Mouse (Mus musculus) colon, adult 2 months (tissue): ENCODE results near the gene Usp6nl. TPM values are rescaled to one million over a fixed set of nuclear protein-coding genes. Genes with fewer than 3 reads are reported as not detected.

Source experiments
- polyA plus RNA-seq: library from polyadenylated mRNA; depleted of rRNA; stranded (reverse); fragments of >200 nt; gene quantifications from 2 replicates; pipeline ENCODE4 v1.2.3, GENCODE M21; 2012; rRNA removed

Gene Usp6nl
- polyA plus RNA-seq: 5.7 and 5.9 TPM in 2 replicates

DNA sequence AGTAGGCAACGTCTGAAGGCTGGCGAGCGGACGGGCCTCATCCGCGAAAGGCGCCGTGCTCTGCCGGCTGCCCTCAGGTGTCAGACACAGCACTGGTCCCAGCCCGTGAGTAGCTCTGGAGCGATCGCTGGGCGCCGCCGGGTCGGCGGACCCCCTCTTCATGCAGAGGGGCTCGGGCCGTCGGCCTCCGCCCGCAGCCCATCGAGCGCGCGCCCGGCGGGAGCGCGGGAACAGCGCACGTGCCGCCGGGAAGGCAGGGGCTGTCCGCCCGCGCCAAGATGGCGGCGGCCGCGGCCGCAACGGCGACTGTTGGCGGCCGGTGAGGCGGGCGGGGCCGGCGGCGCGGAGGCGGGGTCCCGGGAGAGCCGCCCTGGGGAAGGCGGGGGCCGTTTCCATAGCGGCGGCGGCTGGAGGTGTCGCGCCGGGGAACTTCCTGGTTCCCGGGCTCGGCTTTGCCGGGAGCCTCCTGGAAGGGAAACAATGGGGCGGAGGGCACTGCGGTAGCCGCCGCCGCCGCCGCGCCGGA is at the start of gene Usp6nl:
Usp6nl (plus strand) TSS at position 292 of the 526 bp plus-strand sequence.

Other genes starting within 250 kb of the Usp6nl start
- gene Proser2, start 192.5 kb upstream of the Usp6nl start, polyA plus RNA-seq: 13.9 and 15.7 TPM in 2 replicates
- gene Echdc3, start 109.6 kb upstream of the Usp6nl start, polyA plus RNA-seq: 7.7 and 9.2 TPM in 2 replicates